Mouse (Mus musculus) MEL-GATA-1-ER (cell line): ENCODE data around the gene Tmem86b.
"Not testable (repeated sequence)": the region's sequence is repeated elsewhere in the genome, so short reads cannot be mapped to it uniquely, and the experiment has no call there.

Source experiments
- DNase-seq: peaks from one replicate; pipeline ENCODE4 v3.0.0-alpha.2; 2012; ENCODE audit warnings: low read depth; ENCODE audit errors: extremely low read depth

Tmem86b gene

DNA sequence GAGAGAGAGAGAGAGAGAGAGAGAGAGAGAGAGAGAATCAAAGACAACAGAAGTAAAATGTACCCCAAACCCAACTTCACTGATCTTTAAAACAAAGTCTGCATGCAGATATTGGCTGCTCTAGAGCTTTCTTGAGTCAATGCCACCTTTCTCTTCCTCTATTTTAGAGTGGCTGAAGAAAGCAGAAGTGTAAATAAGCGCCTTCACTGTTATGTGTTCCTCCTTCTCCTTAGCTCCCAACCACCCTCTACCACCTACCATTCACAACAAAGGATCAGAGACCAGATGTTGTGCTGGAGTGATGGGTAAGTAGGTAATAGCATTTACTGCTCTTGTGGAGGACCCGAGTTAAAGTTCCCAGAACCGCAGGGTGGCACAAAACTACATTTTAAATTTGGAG, 49.7 kb downstream of the Tmem86b start:
- not testable (repeated sequence) for DNase-seq
